Mouse (Mus musculus) megakaryocyte, embryonic 14.5 days (primary cell): ENCODE data around the gene Racgap1. TPM values are rescaled to one million over a fixed set of nuclear protein-coding genes. Genes with fewer than 3 reads are reported as not detected.

Source experiments
- H3K27me3 ChIP-seq: replicated peaks from 2 replicates; pipeline ENCODE3; 2012; ENCODE audit warnings: inconsistent platforms
- H3K36me3 ChIP-seq: replicated peaks from 2 replicates; pipeline ENCODE3; 2012; ENCODE audit warnings: low read length, inconsistent platforms, mixed read lengths
- H3K4me1 ChIP-seq: 2 replicates; pipeline ENCODE4 v1.6.1; 2012; ENCODE audit warnings: inconsistent platforms
- H3K4me3 ChIP-seq: replicated peaks from 2 replicates; pipeline ENCODE3; 2012; ENCODE audit warnings: moderate library complexity, mild to moderate bottlenecking, inconsistent platforms
- H3K9me3 ChIP-seq: 2 replicates; pipeline ENCODE4 v1.6.1; 2012; ENCODE audit warnings: inconsistent platforms
- FLI1 ChIP-seq: IDR thresholded peaks from 2 replicates; pipeline ENCODE4 v1.6.1; 2012; ENCODE audit warnings: low read length, inconsistent platforms, mixed read lengths
- GATA1 ChIP-seq: IDR thresholded peaks from 3 replicates; pipeline ENCODE4 v1.6.1; 2012; ENCODE audit warnings: mixed read lengths, low read length, inconsistent platforms, borderline replicate concordance
- polyA plus RNA-seq: library from polyadenylated mRNA; stranded (reverse); fragments of >175 nt; gene quantifications from 2 replicates; pipeline ENCODE4 v1.2.3, GENCODE M21; 2012; ENCODE audit warnings: low replicate concordance; ENCODE audit not compliant: insufficient read depth

Gene Racgap1
- polyA plus RNA-seq, 1 experiment, result 3.6 TPM

DNA sequence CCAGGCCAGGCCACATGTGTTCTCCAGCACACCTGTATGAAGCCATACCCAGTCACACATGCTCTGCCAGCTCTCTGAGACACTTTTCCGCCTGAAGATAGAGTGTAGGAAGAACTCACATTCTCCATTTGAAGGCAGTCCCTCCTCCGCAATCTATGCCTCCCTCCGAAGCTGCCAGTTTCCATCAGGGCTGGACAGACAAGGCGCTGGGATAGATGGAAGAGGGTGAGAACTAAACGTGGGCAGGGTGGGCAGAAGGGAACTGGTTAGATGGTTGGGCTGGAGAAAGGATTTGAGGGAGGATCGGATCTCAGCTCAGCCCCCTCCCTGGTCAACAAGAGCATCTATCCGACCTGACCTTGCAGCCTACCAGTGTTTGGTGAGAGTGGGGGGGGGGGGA lies 54.6 kb downstream of the Racgap1 start:
- Histone ChIP-seq H3K9me3 (no peaks in the 10 kb centered on the region), H3K4me3 (no peak overlapping the region), H3K36me3 (no peaks in the 10 kb centered on the region), H3K27me3 (peaks cover 92% of the 10 kb centered on the region), H3K4me1 (peaks cover 5% of the 10 kb centered on the region; the same call in 1 of the 2 replicates)
- TF ChIP-seq FLI1 (no peak), GATA1 (no peak)

DNA sequence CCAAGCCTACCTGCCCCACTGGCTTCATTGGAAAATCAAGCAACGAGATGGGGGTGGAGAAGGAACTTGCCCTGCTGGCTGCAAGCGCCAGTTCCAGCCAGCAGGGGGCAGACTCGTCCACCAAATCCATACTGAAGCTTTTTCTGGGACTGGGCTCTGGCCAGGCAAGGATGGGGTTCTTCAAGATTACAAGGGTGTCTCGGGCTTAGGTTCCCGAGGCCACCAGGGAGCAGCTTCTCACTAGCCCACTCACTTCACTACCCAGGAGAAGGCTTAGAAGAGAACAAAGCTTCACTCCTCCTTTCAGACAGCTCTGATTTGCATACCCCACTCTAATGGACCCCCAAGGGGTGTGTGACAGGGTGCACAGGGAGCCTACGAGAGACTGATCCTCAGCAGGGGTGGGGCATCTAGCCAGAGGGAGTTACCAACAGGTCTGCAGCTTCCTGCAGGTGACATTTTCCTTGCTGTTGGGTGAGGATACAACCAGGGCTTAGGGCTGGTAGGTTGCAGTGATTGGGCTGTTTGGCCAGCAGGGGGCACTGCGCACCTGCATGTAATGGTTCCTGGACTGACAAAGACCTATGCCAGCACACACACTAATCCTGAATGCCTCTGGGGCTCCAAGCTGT lies 55.3 kb downstream of the Racgap1 start:
- TF ChIP-seq GATA1, result no peak
- no peak for TF ChIP-seq FLI1
- Histone ChIP-seq H3K27me3 (peaks cover 92% of the 10 kb centered on the region), H3K4me1 (peaks cover 5% of the 10 kb centered on the region; the same call in 1 of the 2 replicates)

DNA sequence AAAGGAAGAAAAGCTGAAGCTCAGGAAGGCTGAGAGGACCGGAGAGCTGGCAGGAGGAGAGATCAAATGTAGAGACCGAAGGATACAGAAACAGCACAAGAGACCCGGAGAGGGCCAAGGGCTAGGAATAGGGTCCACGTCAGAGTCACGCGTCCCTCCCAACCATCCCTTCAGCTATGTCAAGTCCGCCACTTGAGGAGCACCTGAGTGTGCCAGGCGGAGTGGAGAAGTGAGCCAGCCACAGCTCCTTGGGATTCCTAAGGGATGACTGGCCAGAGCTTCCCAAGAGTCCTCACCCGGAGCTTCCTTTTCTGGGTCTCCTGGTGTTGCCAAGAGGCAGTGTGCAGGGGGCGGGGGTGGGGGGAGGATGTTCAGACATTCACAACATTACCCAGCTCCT lies 56.5 kb downstream of the Racgap1 start:
- Histone ChIP-seq H3K4me3 (no peak overlapping the region), H3K4me1 (peaks cover 11% of the 10 kb centered on the region; the same call in 1 of the 2 replicates), H3K27me3 (peaks cover 92% of the 10 kb centered on the region), H3K36me3 (no peaks in the 10 kb centered on the region), H3K9me3 (peaks cover 7% of the 10 kb centered on the region; the same call in 1 of the 2 replicates)
- TF ChIP-seq GATA1, result no peak
- TF ChIP-seq FLI1, result no peak

More for the DNA sequence above, 55.3 kb downstream of the Racgap1 start:
- Histone ChIP-seq H3K9me3 (0 out of 2 replicates have a peak, but pooled peaks cover 3% of the 10 kb centered on the region), H3K36me3 (no peaks in the 10 kb centered on the region), H3K4me3 (no peak overlapping the region)

GRCm38 (mm10) chr15:99592877-99593276 lies 58.6 kb downstream of the Racgap1 start:
- Histone ChIP-seq H3K4me1 (peaks cover 11% of the 10 kb centered on the region), H3K9me3 (peaks cover 7% of the 10 kb centered on the region; the same call in 1 of the 2 replicates), H3K4me3 (no peak overlapping the region), H3K27me3 (peaks cover 97% of the 10 kb centered on the region), H3K36me3 (no peaks in the 10 kb centered on the region)
- no peak for TF ChIP-seq FLI1
- no peak for TF ChIP-seq GATA1

GRCm38 (mm10) chr15:99592177-99592576 lies 59.3 kb downstream of the Racgap1 start:
- Histone ChIP-seq H3K9me3 (peaks cover 7% of the 10 kb centered on the region; the same call in 1 of the 2 replicates), H3K4me1 (peaks cover 11% of the 10 kb centered on the region), H3K4me3 (no peak overlapping the region), H3K27me3 (peaks cover 96% of the 10 kb centered on the region), H3K36me3 (no peaks in the 10 kb centered on the region)
- TF ChIP-seq FLI1, result no peak

GRCm38 (mm10) chr15:99590429-99591084 lies 60.9 kb downstream of the Racgap1 start, which contains the start of gene Aqp5:
Gene Aqp5, plus strand, starts transcription at chr15:99590782.
- peak within 1 kb of the TSS; percentile 53 for H3K4me3 ChIP-seq

GRCm38 (mm10) chr15:99589704-99590103 lies 61.8 kb downstream of the Racgap1 start:
- no peaks in the 10 kb centered on the region for H3K36me3 ChIP-seq

More at GRCm38 (mm10) chr15:99590429-99591084, 60.9 kb downstream of the Racgap1 start, which contains the start of gene Aqp5:
- peaks cover 7% of the 10 kb centered on the region; the same call in 1 of the 2 replicates for H3K9me3 ChIP-seq
- H3K4me1 ChIP-seq, result peaks cover 6% of the 10 kb centered on the region
- H3K27me3 ChIP-seq, result peaks cover 99% of the 10 kb centered on the region
- no peaks in the 10 kb centered on the region for H3K36me3 ChIP-seq
- no peak for TF ChIP-seq GATA1

GRCm38 (mm10) chr15:99589237-99589636 lies 62.2 kb downstream of the Racgap1 start:
- Histone ChIP-seq H3K27me3 (peaks cover 99% of the 10 kb centered on the region), H3K4me3 (no peak overlapping the region), H3K4me1 (peaks cover 14% of the 10 kb centered on the region), H3K9me3 (peaks cover 7% of the 10 kb centered on the region; the same call in 1 of the 2 replicates), H3K36me3 (no peaks in the 10 kb centered on the region)
- TF ChIP-seq FLI1 (no peak), GATA1 (no peak)

More at GRCm38 (mm10) chr15:99589704-99590103, 61.8 kb downstream of the Racgap1 start:
- Histone ChIP-seq H3K27me3 (peaks cover 99% of the 10 kb centered on the region), H3K4me3 (no peak overlapping the region), H3K9me3 (peaks cover 7% of the 10 kb centered on the region; the same call in 1 of the 2 replicates), H3K4me1 (peaks cover 11% of the 10 kb centered on the region)
- TF ChIP-seq FLI1 (no peak), GATA1 (no peak)

DNA sequence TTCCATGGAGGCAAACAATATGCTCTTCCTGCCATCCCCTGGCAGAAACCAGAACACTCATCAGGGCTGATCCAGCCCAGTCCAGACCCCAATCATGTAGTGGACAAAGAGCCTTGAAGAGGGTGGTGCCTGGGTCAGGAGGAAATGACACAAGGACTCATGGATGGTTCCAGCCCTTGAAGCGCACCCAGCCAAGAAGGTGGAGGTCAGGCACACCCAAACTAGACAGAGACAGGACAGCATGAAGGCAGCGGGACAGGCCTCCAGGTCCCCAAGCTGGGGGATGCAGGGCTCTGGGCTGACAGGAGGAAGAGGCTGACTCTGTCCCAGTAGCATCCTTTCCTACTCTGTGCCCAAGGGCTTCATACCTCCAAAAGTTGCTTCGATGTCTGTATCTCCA lies 64.9 kb downstream of the Racgap1 start:
- H3K9me3 ChIP-seq, result peaks cover 7% of the 10 kb centered on the region; the same call in 1 of the 2 replicates
- no peaks in the 10 kb centered on the region for H3K36me3 ChIP-seq
- peaks cover 96% of the 10 kb centered on the region for H3K27me3 ChIP-seq
- no peak overlapping the region for H3K4me3 ChIP-seq
- peaks cover 23% of the 10 kb centered on the region for H3K4me1 ChIP-seq
- TF ChIP-seq GATA1 (no peak), FLI1 (no peak)

DNA sequence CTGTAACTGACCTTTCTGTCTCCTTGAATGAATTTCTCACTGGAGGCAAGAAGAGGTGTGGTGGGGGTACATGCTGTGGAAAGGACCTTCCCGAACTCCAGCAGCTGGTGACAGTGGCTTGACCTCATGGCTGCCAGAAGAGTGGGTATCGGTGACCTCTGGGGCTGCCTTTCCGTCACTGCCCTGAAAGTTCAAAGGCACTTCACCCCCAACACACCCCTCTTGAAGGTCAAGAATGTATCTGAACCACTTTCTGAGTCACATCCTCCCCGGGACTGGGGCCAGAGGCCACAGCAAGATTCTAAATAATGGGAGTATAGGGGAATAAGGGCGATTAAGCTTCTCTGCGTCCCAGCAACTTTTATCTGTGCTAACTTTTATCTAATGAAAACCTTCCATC lies 65.7 kb downstream of the Racgap1 start:
- Histone ChIP-seq H3K36me3 (no peaks in the 10 kb centered on the region), H3K9me3 (peaks cover 4% of the 10 kb centered on the region; the same call in 1 of the 2 replicates), H3K4me1 (peaks cover 23% of the 10 kb centered on the region), H3K27me3 (peaks cover 96% of the 10 kb centered on the region), H3K4me3 (no peak overlapping the region)
- no peak for TF ChIP-seq FLI1
- no peak for TF ChIP-seq GATA1
